Mouse (Mus musculus) B cell, adult 2 months (primary cell): Measurements from ENCODE around the gene Zfp689.
"Not testable (repeated sequence)": the region's sequence is repeated elsewhere in the genome, so short reads cannot be mapped to it uniquely, and the experiment has no call there.

ENCODE experiments used
- DNase-seq, 2 experiments: peaks; one replicate each; pipeline ENCODE4 v3.0.0; 2022

Gene Zfp689

DNA sequence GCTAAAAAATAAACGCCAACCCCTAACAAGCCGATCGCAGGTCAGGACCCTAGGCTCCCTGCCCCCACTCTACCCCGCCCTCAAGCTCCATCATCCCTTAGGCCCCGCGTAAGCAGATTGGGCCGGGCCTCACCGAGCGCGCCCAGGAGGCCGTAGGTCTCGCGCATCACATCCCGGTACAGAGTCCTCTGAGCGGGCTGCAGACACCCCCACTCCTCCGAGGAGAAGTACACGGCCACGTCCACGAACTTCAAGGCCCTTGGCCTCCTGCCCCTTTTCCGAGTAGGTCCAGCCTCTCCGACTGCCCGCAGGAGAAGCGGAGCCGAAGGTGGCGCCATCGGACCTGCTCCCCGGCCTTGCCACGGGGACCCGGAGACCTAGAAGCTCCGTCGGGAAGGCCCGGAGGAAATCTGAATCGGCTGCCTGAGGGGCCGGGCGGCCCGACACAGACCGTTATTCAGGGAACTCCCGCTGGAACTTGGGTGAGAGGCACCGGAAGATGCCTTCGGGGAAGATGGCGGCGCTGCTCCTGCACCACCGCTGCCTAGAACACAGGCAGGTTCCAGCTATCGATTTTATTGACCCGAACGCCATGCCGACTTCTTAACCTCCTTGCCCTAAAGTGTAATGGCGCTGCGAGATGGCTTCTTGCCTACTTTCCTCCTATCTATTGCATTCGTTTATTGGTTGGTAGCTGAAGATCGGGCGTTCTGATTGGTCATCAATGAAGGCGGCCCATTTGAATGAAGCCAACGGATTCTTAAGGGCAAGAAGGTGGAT lies at the start of gene Zfp689:
Gene Zfp689 (minus strand): TSS at position 638 of the 780 bp plus-strand sequence.
- peak; percentile 91 to 94 for DNase-seq

DNA sequence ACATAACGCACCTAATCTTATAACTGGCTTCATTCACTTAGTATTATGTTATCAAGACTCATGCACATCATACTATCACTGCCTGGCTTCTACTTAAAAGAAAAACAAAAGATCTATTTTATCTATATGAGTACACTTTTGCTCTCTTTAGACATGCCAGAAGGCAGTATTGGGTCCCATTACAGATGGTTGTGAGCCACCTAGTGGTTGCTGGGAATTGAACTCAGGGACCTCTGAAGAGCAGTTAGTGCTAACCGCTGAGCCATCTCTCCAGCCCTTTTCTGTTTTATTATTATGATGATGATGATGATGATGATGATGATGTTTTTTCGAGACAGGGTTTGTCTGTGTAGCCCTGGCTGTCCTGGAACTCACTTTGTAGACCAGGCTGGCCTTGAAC lies 49.4 kb upstream of the Zfp689 start:
- peak; percentile 66 to 75 for DNase-seq

DNA sequence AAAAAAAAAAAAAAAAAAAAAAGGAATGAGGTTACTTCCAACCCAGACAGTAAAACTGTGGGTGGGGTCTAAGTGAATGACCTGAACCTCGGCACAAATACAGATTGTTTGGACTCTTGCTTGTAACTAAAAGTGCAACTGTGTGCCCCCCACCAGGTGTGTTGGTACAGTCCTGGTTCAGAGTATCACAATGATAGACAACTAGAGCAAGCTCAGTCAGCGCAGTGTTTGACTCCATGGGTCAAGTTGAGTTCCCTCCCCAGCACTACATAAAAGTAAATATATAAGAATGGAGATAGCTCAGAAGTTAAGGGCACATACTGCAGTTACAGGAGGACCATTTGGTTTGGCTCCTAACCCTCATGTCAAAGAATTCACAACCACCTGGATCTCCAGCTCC lies 48.4 kb upstream of the Zfp689 start:
- no peak for DNase-seq

DNA sequence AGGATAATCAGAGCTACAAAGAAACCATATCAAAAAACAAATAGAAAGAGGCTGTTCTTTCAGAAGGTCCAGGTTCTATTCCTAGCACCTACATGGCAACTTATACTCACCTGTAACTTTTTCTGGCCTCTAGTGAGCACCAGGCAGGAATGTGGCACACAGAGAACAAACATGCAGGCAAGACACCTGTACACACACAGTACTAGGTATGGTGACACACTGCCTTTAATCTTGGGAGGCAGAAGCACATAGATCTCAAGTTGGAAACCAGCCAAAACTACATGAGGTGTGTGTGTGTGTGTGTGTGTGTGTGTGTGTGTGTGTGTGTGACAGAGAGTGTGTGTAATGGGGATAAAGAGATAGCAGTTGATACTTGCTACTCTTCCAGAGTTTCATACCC lies 45.7 kb upstream of the Zfp689 start:
- DNase-seq = no peak

DNA sequence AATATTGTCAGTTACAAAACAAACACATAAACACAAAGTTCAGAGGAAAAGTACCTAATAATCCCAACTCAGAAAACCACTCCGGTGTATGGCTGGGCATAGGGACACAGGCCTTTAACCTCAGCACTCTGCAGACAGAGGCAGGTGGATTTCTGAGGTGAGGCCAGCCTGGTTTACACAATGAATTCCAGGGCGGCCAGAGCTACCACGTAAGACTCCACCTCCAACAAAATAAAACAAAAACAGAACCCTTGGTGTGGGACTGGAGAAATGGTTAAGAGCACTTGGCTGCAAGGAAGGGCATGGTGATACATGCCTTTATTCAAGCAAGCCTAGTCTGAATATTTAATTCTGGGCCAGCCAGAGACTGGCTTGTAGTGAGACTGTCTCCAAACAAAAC lies 42.9 kb upstream of the Zfp689 start:
- no peak for DNase-seq

DNA sequence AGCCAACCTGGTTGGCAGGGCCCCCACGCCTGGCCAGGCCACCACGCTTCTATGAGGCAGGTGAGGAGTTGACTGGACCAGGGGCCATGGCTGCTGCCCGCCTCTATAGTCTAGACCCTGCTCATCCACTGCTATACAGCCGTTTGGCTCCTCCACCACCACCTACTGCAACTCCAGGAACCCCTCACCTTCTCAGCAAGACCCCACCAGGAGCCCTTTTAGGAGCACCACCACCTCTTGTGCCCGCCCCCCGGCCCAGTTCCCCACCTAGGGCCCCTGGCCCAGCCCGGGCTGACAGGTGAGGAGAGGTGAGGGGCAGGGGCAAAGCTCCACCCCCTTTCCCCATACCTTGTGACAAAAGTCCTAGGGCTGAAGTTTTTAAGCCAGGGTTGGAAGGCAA lies 41.0 kb upstream of the Zfp689 start:
- DNase-seq = no peak

DNA sequence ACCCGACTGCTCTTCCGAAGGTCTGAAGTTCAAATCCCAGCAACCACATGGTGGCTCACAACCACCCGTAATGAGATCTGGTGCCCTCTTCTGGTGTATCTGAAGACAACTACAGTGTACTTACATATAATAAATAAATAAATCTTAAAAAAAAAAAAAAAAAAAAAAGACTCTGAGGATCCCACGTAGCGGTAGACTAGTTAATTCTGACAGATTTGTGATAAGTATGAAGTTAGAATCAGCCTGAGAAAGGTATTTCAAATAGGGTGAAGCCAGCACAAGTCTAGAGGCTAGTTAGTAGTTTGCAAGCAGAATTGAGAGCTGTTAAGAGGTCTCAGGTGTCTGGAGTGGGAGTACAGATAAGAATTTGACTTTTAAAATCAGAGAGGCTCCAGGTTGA lies 39.4 kb upstream of the Zfp689 start:
- DNase-seq = not testable (repeated sequence)

DNA sequence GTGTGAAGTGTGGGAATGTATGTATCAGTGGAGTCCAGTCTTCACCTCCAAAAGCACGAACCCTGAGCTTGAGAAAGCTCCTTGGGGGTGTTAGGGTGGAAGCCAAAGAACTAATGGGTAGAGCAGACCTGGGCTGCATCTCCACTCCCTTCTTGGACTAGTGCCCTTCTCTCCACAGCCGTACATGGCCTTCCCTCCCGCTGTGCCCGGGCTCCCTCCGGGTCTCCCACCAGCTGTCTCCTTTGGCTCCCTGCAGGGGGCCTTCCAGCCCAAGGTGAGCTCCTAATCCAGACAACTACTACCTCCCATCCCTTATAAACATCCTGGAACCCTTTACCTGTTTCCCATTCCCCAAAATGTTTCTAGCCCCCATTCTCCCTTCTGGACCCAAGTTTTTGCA lies 36.5 kb upstream of the Zfp689 start:
- no peak for DNase-seq

DNA sequence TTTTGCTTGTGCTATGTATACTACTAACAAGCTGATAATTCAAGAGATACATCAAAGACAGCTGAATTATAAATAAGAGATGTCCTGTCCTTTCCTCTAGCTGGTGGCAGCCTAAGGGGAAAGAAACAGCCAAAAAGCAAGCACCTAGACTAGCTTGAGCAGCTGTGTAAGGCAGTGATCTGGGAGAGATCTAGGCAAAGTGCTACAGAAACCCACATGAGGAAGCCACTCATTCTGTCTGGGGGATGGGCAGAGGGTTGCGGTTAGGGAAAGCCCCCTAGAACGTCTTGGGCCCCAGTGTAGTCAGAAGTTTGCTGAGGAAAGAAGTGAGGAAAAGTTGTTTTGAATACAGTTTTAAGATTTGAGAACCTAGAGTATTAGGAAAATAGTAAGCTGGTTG lies 31.4 kb upstream of the Zfp689 start:
- peak; percentile 90 to 92 for DNase-seq

DNA sequence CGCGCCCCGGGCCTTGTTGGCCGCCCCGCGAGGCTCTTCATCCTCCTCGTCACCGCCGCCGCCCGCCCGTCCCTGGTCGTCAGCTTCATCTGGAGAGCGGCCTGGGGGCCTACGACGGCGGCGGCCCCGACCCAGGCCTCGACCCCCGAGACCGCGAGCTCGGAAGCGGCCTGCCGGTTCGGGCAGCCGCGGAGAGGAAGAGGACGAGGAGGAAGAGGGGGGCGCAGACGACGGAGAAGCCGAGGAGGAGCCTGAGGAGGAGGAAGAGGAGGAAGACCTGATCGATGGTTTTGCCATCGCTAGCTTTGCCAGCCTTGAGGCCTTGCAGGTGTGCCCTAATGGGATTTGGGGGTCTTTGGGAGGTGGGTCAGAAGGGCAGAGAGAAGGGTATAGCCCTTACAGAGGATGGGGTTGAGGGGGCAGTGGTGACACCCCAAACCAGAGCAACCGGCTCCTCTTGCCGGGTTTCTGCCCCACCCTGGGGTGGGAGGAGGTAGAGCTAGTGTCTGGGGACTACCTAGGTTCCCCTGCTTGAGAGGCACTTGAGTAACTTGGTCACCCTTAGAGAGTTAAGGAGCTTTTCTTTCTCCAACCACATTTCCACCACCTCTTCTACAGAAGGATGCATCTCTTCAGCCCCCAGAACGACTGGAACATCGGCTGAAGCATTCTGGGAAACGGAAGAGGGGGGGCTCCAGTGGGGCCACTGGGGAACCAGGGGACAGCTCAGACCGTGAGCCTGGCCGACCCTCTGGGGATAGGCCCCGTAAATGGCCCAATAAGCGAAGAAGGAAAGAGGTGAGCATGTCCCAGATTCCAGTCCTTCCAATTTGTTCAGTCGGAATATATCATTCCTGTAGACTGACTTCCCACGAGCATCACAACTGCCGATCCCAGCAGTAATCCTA lies 30.6 kb upstream of the Zfp689 start:
- DNase-seq = peak; percentile 28 to 35

DNA sequence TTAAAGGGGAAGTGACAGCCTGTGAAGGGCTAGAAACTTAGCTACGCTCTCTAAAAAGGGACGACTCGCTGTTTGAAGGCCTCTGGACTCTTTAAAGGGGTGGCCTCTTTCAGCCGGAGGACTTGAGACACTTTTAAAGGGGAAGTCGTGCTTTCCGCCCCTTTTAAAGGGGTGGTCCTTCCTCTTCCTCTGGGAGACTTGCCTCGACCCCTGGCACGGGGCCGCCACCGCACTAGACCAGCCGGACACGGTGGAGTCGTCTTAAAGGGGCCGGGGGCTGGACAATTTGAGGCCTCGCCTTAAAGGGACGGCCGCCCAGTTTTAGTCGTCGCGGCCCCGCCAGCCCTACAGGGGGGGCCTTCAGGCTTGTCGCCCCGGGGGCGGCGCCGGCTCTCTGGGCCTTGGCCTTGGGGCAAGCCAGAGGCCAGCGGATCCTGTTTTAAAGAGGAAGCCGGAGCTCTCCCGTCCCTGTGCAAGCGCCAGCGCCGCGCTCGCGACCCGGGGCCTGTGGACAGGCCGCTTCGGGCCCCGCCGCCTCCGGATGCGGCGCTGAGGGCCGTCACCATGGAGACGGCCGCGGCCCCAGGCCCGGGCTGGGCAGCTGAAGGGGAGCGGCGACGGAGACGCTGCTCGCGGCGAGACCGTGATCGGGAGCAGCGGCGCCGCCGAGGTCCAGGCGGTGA lies 29.8 kb upstream of the Zfp689 start, which contains the start of gene Fbrs:
Gene Fbrs (plus strand): TSS at position 565 of the 683 bp plus-strand sequence.
- DNase-seq = no peak

DNA sequence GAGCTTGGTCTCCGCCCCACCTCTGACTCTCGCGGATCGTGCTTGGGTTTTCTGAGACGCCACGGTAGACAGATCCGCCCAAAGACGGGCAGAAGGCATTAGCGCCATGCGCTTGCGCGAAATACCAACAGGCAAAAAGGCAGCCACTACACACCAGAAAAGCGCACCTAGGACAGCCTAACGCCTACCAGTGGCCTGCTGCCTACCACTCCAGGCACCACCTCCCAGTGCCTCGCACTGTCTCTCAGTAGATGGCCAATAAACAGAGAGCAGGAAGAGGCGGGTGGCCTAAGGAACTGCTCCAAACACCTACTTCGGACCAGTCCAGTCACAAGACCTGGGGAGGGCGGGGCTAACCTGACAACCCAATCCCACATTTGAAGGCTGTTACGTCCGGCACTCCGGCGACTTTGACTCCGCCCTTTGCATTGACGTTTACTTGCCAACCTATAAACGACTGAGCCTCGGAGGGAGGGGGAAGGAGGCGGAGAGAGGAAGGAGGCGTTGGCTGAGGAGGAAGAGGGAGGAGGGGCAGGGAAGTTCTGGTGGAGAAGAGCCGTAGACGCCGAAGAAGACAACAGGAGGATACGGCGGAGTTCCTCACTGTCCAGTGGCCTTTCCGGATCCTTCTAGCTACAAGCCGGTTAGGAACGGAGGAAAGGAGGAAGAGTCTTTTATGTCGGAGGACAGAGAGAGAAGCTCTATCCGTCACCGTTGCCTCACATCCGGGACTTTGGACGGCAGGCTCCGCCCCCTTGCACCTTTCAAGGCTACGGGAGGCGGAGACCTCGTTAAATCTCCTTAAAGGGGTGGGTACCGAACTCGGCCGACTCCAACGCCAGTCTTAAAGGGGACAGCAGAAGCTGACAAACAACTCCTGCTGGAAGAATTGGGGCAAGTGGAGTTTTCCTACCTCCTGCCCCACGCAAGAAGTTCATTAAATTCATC lies 29.0 kb upstream of the Zfp689 start:
- DNase-seq = peak; percentile 98 to 99

DNA sequence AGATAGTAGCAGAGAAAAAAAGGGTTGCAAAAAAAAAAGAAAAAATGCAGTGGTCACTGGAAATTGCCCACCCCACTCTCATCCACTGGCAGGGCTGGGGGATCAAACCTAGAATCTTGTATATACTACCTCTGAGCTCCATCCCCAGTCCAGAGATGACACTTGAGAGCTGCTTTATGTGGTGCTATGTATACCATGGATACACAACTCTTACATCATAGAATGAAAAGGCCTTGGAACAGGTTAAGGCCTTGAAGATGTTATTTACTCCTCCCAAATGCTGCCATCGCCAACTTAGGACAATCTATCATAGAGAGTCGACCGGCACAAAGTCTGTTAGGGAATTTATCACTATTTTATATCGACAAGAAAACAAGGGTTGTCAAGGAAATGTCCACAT lies 27.9 kb upstream of the Zfp689 start:
- no peak for DNase-seq

DNA sequence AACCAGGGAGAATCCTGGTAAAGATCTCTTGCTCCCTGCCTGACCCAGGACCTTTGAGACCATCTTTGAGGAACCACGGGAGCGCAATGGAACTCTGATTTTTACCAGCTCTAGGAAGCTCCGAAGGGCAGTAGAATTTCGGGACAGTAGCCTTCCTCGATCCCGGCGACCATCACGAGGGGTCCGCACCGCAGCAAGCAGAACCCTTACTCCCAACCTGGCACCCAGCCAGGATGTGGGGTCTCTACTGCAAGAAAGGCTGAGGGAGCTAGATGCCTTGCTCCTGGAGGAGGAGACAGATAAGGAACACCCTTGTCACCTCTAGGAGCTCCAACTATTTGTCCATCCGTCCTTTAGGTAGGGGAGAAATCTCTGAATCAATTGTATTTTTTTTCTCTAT lies 27.4 kb upstream of the Zfp689 start:
- DNase-seq = no peak

DNA sequence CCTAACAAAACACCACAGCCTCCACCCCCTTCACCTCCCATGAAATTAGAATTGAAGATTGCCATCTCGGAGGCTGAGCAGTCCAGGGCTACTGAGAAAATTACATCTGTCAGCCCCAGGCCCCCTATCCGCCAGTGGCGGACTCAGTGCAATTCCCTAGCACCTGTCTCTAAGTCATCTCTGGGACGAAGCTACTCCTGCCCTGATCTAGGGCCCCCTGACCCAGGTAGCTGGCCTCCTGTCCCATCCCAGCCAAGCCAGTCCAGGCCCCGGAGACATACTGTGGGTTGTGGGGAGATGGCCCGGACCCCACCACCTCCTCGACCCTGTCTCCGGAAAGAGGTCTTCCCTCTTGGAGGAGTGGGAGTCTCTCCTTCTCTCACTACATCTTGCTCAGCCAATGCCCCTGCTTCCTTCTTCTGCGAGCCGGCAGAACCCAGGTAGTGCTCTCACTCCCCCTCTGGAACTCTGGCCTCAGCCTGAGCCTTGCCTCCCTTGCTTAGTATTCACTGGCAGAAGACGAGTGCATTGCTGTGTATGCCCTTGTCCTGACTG lies 26.3 kb upstream of the Zfp689 start:
- DNase-seq = no peak

DNA sequence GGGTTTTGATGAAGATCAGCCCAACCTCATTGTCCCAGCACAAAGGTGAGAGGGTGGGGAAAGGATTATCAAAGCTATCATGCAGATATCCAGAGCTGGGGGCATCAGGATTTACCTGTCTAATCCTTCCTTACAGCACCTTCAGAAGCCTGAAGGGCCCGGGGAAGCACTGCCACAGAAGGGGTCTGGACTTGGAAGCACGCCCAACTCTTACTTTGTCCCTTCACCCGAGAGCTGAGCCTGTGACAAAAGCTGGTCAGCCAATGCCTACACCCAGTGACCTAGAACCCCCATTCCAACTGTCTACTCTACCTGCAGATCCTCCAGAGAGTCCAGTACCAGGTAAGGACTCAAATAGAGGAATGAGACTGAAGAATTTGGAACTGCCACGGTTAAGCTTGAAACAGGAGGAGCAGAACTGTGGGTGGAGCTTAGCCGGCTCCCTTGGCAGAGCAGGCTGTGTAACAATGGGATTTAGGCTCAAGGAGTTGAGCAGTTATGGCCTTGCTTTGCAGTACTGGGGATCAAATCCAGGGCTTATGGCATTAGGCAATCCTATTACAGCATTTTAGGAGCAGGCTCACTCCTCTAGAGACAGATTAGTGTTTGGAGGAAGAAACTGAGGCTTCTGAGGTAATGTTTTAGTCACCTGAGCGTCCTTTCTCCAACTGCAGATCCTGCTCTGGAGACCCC lies 25.6 kb upstream of the Zfp689 start:
- no peak for DNase-seq

DNA sequence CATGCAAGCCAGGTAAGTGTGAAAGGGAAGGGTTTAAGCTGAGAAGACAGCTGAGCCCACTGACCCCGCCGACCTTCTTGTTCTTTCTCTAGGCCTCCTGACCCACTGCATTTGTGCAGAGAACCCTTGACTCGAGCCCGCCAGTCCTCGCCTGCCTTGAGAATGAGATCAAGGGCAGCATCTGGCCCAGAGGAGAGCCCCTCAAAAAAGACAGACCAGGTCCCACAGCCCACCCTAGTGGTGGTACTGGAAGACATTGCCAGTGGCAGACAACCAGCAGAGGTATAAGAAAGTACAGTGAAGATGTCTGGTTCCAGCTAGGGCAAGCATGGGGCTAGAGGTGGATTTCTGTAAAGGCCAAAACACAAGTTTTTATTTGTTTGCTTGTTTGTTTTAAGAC lies 24.7 kb upstream of the Zfp689 start:
- no peak for DNase-seq

DNA sequence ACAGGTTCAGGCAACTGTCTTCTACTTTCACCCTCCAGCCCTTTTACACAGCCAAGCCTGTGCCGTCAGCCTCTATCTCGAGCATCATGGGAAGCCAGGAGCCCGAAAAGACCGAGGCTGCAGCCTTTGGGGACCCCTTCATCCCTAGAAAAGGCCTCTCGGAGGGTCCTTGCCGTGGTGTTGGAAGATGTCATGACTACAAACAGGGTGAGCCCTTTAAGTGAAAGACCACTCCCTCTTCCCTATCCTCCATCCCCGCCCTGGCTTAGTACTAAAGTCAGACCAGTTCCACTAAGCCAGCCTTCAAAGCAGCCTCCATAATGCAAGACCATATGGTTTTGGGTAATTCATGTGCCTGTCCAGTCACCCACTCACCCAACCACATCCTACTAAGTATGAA lies 23.1 kb upstream of the Zfp689 start:
- no peak for DNase-seq

DNA sequence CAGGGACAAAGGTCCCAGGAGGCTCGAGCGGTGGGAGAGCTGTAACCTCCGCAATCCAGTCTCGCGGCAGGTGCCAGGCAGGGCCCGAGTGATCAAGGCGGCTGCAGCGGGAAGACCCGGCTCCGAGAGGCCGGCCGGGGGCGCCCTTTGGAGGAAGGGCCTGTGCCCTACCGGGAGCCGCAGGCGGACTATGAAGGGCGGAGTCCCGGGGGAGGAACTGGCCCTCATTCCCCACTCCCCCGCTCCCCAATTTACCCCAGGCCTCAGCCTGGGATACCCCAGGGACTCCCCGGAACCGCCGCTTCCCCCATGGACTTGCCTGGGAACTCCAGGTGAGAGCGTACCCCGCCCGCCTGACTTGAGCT lies 22.7 kb upstream of the Zfp689 start:
- peak; percentile 48 to 50 for DNase-seq

DNA sequence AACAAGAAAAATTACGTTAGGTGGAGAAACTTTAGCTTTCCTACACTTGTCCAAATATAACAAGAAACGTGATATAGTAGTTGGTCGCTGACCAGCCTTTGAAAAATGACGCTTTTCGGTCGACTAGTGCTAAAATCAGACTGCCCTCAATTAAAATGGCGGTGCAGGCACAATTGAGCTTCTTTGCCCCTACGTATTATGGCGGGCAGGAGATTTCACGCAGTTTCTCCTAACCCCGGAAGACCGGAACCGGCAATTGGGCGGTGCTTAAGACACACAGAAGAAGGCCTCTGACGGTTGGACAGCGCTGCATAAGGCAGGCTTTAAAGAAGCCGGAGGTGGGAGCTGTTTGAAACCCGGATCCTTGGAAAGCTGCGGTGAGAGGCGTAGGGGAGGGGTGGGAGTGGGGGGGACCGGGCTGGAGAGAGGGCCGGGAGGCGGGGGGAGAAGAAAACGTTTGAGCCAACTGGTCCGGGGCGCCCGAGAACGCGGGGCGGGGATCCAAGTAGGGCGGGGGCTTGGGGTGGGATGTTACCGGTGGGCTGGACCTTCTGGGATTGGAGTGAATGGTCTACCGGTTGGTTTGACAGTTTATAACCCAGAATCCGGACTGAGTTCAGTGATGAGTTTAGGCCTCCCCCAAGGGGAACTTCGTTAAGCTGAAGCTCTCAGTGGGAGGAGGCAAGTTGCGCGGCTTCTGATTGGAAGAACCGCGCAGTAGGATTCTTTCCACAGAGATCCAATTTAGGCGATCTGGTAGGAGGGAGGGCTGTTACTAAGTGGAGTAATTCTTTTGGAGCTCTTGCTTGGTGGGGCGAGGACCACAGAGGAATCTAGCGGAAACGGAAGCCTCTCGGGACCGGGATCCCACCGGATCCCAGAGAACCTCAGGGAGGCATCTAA lies 22.0 kb upstream of the Zfp689 start:
- DNase-seq = peak; percentile 85 to 87
